Mouse (Mus musculus): Measurements from ENCODE around the gene Spen.

DNA sequence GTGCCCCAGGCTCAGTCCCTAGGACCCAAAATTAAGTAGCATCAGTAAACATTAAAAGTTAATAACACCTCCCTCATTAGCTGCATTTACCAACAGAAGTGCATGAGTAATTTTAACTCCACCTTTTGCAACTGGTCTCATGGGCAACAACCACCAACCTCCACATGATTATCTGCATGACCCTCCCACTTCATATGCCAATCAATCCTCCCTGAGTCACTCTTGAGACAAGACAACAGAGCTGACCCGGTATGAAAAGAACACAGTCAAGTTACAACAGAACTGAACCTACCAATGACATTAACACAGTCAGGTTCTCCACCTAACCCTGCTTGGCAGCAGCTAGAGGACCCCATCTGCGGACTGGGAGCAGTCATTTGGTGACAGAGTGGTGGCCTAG, 12.5 kb downstream of the Spen start:
- TF ChIP-seq CTCF (IDR thresholded peaks at IDR 0.05; ENCODE audit: insufficient read depth, low read length) (no peak), POLR2A (IDR thresholded peaks at IDR 0.05; ENCODE audit: borderline replicate concordance, extremely low read depth, low read depth, low read length) (no peak)

Measured in lung, adult 2 months (tissue).